Mouse (Mus musculus): Measurements from ENCODE around the gene Polr2h. TPM values are rescaled to one million over a fixed set of nuclear protein-coding genes. Genes with fewer than 3 reads are reported as not detected.

The Polr2h gene
- total RNA-seq, 2 experiments from 2014 or later = 7.8 to 9.5 TPM

GRCm38 (mm10) chr16:20701316-20701715, 16.1 kb upstream of the Polr2h start:
- no peak for DNase-seq (ENCODE audit: low spot score)

GRCm38 (mm10) chr16:20701729-20702521, 15.5 kb upstream of the Polr2h start:
- no peak for DNase-seq (ENCODE audit: low spot score)

GRCm38 (mm10) chr16:20702522-20702893, 15.0 kb upstream of the Polr2h start:
- DNase-seq (ENCODE audit: low spot score) = peak; percentile 54

- DNase-seq (ENCODE audit: low spot score) = no peak
These were observed 14.4 kb upstream of the Polr2h start for GRCm38 (mm10) chr16:20703071-20703470.

DNA sequence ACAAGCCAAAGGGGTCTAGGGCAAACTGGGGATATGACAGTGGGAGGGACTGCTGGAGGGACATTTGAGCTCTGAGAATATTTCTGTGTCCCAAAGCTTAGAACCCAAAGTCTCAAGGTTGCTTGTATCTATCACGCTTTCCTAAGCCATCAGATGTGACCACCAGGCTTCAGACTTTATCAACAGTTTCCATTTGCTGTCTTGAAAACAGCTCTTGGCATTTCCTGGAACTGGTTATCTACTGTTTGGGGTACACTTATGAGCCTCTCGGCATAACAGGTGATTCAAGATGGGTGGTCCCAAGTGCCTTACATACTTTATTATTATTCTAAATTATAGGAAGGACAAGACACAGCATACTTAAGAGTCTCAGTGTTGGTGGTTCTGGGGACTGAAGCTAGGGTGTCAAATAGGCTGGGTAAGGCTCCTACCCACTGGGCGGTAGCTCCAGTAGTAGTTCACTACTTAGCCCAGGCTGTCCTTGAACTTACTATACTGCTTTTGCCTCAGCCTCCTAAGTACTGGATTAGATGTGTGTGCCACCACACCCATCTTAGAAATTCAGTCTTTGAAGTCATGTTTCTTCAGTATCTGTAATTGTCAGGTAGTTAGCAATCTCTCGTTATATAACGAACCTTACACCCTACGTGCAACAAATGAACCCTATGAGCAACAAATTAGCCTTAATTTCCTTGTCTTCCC, 13.6 kb upstream of the Polr2h start:
- DNase-seq (ENCODE audit: low spot score) = no peak

- DNase-seq (ENCODE audit: low spot score) = no peak
These were observed 11.7 kb upstream of the Polr2h start for GRCm38 (mm10) chr16:20705786-20706185.

- no peak for DNase-seq (ENCODE audit: low spot score)
These were observed 10.9 kb upstream of the Polr2h start for GRCm38 (mm10) chr16:20706407-20707055.

- DNase-seq (ENCODE audit: low spot score) = no peak
These were observed 9.1 kb upstream of the Polr2h start for GRCm38 (mm10) chr16:20708220-20708938.

- no peak for DNase-seq (ENCODE audit: low spot score)
These were observed 8.3 kb upstream of the Polr2h start for GRCm38 (mm10) chr16:20708939-20709734.

GRCm38 (mm10) chr16:20710370-20710769, 7.1 kb upstream of the Polr2h start:
- no peak for DNase-seq (ENCODE audit: low spot score)

DNA sequence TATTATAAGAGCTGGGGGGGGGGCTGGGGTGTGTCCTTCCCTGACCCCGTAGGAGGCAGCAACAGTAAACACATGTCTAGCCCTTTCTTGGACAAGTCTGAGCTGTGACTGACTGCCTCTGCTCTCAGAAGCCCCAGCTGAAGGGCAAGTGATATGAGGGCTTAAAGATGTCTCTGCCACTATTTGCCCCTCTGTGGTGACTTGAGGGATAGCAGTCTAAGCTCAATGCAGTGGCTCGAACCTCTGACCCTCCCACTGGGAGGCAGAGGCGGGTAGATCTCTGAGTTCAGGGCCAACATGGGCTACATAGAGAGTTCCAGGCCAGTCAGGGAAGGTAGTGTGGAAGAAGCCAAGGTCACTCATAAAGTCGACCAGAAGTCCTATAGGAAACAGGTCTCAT, 6.7 kb upstream of the Polr2h start:
- no peak for DNase-seq (ENCODE audit: low spot score)

- no peak for DNase-seq (ENCODE audit: low spot score)
These were observed 5.3 kb upstream of the Polr2h start for GRCm38 (mm10) chr16:20712190-20712589.

DNA sequence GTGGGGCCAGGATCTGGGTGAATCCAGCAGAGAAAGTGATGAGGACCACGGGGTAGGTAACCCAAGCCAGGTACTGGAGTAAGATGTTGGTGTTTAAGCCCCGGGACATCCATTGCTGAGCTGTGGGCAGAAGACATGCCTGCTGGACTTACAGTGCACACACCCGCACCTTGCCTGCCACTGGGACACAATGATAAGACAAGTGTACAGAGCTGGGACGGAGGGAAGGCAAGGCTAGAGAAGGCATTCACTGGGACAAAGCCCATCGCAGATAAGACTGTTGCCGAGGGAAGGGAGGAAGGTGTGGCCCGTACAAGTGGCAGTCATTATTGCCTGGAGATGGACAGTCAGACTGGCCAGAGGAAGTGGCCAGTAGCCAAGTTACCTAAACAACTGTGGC, 4.6 kb upstream of the Polr2h start:
- no peak for DNase-seq (ENCODE audit: low spot score)

GRCm38 (mm10) chr16:20714307-20715080, 3.0 kb upstream of the Polr2h start:
- DNase-seq (ENCODE audit: low spot score) = no peak

GRCm38 (mm10) chr16:20715161-20715560, 2.3 kb upstream of the Polr2h start:
- no peak for DNase-seq (ENCODE audit: low spot score)

DNA sequence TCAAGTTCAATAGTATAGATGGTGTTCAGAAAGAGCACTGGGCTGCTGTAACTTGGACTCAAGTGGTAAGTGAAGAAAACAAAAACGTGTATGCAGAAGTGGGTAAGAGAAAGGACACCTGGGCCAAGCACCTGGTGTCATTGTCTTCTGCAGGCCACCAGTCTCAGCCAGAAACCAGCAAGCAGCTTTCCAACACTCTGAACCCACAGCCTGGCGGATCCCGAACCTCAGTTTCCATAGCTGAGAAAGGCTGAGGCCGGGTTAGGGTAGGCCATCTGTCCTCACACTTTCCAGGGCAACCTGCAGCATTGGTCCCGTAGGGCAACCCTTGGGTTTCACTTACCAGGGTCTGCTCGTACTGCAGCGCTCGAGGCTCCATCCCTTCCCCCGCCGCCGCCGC, 1.9 kb upstream of the Polr2h start:
- no peak for DNase-seq (ENCODE audit: low spot score)

- peak; percentile 63 for DNase-seq (ENCODE audit: low spot score)
These were observed 1.3 kb upstream of the Polr2h start for GRCm38 (mm10) chr16:20715976-20716840.

DNA sequence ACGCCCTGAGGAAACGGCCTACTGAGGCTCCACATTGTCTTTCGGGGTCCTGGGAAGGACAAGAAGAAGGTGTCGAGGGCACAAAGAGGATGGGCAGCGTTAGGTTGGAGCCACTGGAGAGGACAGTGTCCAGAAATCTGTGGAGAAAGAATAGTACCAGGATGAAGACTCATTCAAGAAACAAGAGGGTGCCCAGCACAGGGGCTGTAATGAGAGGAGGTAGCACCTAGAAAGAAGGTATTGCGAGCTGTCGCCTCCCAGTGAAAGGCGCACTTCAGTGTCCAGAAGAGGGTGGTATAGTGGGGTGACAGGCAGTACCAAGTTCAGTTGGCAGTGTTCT, 654 bp upstream of the Polr2h start:
- no peak for DNase-seq (ENCODE audit: low spot score)

DNA sequence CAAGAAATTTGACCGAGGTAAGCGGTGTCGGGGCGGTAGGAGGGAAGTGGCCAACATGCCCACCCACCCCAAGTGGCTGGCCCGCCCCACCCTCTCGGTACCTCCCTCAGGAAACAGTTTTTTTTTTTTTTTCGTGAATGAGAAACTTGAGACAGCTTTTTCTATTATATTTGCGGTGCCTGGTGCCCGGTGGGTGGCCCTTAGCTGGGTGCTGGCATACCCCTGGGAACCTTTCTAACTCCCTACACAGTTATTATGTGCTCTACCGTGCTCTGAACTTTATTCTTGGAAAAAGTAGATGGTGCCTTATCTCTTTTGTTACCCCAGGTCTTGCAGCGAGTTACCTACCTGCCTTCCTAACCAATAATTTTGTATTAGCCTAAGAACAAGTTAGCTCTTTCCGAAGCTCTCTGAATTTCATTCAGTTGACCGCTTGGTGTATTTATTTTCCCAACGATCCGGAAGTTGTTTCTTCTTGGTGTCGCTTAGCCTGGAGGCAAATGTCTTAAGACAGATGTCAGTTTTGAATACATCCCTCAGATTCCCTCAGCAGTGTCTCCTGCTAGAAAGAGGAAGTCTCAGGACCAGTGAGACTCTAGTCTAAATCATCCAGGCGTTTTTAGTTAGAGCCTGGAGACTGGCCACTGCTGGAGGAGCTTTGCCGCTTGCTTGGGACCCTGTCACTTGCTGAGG, 659 bp downstream of the Polr2h start:
- DNase-seq (ENCODE audit: low spot score) = no peak
